Mouse (Mus musculus) left cerebral cortex, postnatal 4 days (tissue): ENCODE data around the gene Krt16. TPM values are rescaled to one million over a fixed set of nuclear protein-coding genes. Genes with fewer than 3 reads are reported as not detected.

ENCODE experiments used
- DNase-seq: peaks from one replicate; pipeline ENCODE4 v3.0.0-alpha.2; 2022
- intact Hi-C: fragments of 180-260 bp; cut with DNase I; formaldehyde crosslinking; loops from one replicate; pipeline ENCODE4 v1.15.1; 2025
- total RNA-seq, 2 experiments: library from RNA; stranded (reverse); gene quantifications; 2 replicates each; pipeline ENCODE4 v1.2.3; 2021

The Krt16 gene
- not detected for total RNA-seq

- DNase-seq: no peak
- intact Hi-C loops: no loop called here
These were observed at the start of gene Krt16 for GRCm38 (mm10) chr11:100248852-100249465. Krt16 (minus strand) TSS chr11:100248902.

- no peak for DNase-seq
- intact Hi-C loops: loop anchor here (5.0 kb wide), 1 partner anchor 836 kb away; no protein-coding TSS in a partner anchor
These were observed 49.1 kb upstream of the Krt16 start for GRCm38 (mm10) chr11:100297801-100298200.

GRCm38 (mm10) chr11:100295308-100295707, 46.6 kb upstream of the Krt16 start:
- intact Hi-C loops: loop anchor here (5.0 kb wide), 1 partner anchor 833 kb away; no protein-coding TSS in a partner anchor
- peak; percentile 89 for DNase-seq

GRCm38 (mm10) chr11:100292884-100293283, 44.2 kb upstream of the Krt16 start:
- intact Hi-C loops: no loop called here

GRCm38 (mm10) chr11:100290235-100290634, 41.5 kb upstream of the Krt16 start:
- intact Hi-C loops: no loop called here
- DNase-seq: no peak

More at GRCm38 (mm10) chr11:100292884-100293283, 44.2 kb upstream of the Krt16 start:
- no peak for DNase-seq

GRCm38 (mm10) chr11:100288942-100289341, 40.2 kb upstream of the Krt16 start:
- DNase-seq: no peak
- intact Hi-C loops: loop anchor here (5.0 kb wide), 1 partner anchor 907 kb away; no protein-coding TSS in a partner anchor

DNA sequence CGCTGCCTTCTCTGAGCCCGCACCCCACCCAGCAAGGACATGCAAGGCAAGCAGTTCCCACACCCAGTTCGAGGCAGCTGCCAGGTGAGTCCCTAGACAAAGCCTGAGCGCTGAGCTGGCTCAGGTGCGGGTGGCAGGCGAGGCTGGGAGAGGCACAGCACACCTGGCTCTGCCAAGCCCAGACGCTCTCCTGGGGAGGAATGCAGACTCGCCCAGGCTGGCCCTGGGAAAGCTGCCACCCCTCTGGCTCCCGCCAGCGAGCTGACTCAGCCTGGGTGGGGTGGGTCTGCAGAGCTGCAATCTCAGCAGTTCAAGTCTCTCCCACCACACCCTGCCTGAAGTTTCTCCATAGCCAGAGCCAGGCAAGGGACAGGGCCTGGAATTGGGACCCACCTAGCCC, 38.3 kb upstream of the Krt16 start:
- intact Hi-C loops: loop anchor here (5.0 kb wide), 1 partner anchor 905 kb away; no protein-coding TSS in a partner anchor
- DNase-seq: no peak

DNA sequence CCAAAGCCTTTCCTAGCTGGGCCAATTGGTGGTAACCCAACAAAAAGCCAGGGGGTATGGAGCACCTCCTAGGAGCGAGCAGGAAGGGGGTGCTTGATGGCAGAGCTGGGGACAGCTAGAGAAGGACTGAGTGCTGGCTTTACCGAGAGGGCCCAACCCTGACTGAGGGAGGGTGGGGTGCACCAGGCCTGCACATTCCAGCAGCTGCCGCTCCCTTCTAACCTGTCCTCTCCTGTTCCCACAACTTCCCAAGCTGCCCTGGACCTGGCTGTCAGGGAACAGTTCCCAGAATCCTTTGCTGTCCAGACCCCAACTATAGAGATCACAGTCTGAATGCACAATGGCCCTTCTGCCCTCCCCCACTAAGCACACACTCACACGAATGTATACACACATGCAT, 36.3 kb upstream of the Krt16 start:
- no peak for DNase-seq
- intact Hi-C loops: loop anchor here (5.0 kb wide), 2 partner anchors 823 to 903 kb away; no protein-coding TSS in a partner anchor

DNA sequence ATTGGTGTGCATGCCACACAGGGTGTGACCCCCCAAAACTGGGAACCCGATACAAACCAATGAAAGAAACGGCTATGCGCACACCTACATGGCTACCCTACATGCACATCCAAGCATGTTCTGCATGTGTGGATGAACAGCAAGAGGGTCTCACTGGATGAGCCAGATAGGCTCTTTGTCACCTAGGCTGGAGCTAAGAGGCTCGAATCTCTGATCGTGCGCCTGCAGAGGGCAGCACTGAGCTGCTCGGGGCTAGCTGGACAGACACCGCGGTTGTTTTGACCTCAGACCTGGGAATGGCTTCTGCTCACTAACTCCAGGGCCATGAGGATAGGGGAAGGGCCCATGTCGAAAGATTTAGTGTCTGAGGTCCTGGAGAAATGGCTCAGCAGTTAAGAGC, 33.8 kb upstream of the Krt16 start:
- peak; percentile 86 for DNase-seq
- intact Hi-C loops: loop anchor here (5.0 kb wide), 1 partner anchor 820 kb away; no protein-coding TSS in a partner anchor

- DNase-seq: peak; percentile 88
- intact Hi-C loops: loop anchor here (5.0 kb wide), 1 partner anchor 820 kb away; no protein-coding TSS in a partner anchor
These were observed 33.2 kb upstream of the Krt16 start for GRCm38 (mm10) chr11:100281596-100282544.

DNA sequence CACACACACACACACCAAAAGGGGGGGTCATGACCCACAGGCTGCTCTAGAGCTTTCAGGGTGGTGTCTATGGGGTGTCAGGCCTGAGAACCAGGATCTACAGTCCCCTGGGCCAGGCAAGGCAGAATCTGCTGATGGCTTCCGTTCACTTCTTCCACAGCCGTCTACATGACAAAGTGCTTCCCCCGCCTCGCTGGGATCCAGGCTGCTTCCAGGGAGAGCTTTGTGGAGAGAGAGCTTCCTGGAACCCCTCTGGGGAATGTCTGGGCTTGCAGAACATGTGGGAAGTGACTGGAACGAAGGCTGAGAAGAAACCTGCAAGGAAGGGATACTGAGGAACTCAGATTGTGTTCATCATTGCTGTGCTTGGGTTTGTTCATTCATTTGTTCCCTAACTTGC, 30.1 kb upstream of the Krt16 start:
- intact Hi-C loops: loop anchor here (10.0 kb wide), 1 partner anchor 104 kb away; no protein-coding TSS in a partner anchor

GRCm38 (mm10) chr11:100277726-100278480, 29.2 kb upstream of the Krt16 start:
- DNase-seq: no peak
- intact Hi-C loops: loop anchor here (10.0 kb wide), 1 partner anchor 103 kb away; no protein-coding TSS in a partner anchor

More for the DNA sequence above, 30.1 kb upstream of the Krt16 start:
- DNase-seq: no peak

GRCm38 (mm10) chr11:100275466-100275865, 26.8 kb upstream of the Krt16 start:
- DNase-seq: no peak
- intact Hi-C loops: loop anchor here (10.0 kb wide), 1 partner anchor 101 kb away; no protein-coding TSS in a partner anchor

- no peak for DNase-seq
- intact Hi-C loops: loop anchor here (10.0 kb wide), 1 partner anchor 100 kb away; no protein-coding TSS in a partner anchor
These were observed 26.0 kb upstream of the Krt16 start for GRCm38 (mm10) chr11:100274719-100275118.

- intact Hi-C loops: loop anchor here (10.0 kb wide), 1 partner anchor 97 kb away; no protein-coding TSS in a partner anchor
- DNase-seq: no peak
These were observed 23.2 kb upstream of the Krt16 start for GRCm38 (mm10) chr11:100271878-100272277.

- intact Hi-C loops: loop anchor here (10.0 kb wide), 1 partner anchor 95 kb away; no protein-coding TSS in a partner anchor
- DNase-seq: no peak
These were observed 21.2 kb upstream of the Krt16 start, which contains the start of gene Krt42 for GRCm38 (mm10) chr11:100269821-100270332. Krt42 (minus strand) TSS chr11:100269871.

DNA sequence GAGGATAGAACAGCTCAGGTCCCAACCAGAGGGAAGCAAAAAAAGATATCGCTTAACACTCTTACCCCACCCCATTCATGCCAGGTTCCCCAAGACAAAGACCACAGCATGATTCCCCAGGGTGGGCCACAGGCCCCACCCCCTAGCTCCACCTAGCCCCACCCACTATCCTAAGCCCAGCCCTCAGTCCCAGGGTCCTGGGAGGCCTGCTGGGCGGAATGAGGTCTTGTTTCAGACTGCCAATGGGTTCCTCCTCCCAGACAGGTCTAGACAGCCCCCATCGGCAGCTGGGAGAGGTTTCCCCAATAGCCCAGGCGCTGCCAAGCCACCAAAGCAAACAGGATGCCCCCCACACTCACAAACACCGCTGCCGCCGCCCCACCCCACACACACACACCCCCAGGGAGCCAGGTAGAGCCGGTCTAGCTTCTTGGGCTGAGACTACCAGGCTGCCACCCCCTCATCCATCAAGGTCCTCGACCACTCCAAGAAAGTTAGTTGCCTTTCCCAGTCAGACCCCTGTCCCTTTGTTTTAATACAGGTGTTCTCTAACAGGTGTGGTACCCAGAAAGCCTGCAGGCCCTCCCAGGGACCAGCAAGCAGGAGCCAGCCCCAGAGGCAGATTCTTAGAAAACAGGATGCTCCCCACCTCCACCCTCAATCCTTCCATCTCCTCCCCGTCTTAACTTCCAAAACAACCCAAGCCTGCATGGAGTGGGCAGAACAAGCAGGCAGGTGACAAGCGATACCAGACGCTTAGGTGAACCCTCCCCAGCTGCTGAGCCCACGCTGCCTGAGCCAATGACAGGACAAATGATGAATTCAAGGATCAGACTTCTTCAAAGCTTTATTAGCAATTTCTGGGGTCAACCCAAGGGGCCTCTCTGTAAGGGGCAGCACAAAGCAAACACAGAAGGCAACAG, 13.6 kb upstream of the Krt16 start:
- intact Hi-C loops: no loop called here
- DNase-seq: no peak

DNA sequence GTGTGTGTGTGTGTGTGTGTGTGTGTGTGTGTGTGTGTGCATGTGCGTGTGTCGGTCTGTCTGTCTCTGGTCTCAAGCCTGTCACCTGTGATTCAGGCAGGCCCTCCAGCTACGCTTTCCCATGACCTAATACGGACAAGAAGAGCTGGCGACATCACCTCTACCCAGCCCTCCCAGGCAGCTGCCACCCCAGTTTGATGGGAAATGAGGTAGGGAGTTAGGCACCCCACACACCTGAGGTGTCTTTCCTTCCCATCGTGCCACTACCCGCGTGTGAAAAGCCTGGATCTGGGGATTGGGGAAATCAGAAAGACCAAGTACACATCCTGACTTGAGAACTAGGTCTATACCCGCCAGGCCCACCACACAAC, 12.5 kb upstream of the Krt16 start:
- intact Hi-C loops: no loop called here

More for the DNA sequence above, 12.5 kb upstream of the Krt16 start:
- DNase-seq: no peak
